Mouse (Mus musculus) liver, postnatal 0 days (tissue): ENCODE results near the gene Zfp536. TPM values are rescaled to one million over a fixed set of nuclear protein-coding genes. Genes with fewer than 3 reads are reported as not detected.
"Not testable (repeated sequence)": the region's sequence is repeated elsewhere in the genome, so short reads cannot be mapped to it uniquely, and the experiment has no call there.

ENCODE experiments used
- ATAC-seq: fragments of 200-750 bp; cut with Nextera tagmentation; 2 replicates; pipeline ENCODE4 v1.8.0; 2017; ENCODE audit warnings: mild to moderate bottlenecking, moderate library complexity
- DNase-seq: peaks from one replicate; pipeline ENCODE4 v3.0.0-alpha.2; 2016
- H3K27ac ChIP-seq: fragments of 300-500 bp; sonication (generic); 2 replicates; pipeline ENCODE4 v1.5.1; 2014; ENCODE audit warnings: antibody characterized with exemption, moderate library complexity, mild to moderate bottlenecking, low read depth
- H3K27me3 ChIP-seq: fragments of 300-500 bp; sonication (generic); 2 replicates; pipeline ENCODE4 v1.6.1; 2014; ENCODE audit warnings: low read length, control low read depth, mixed read lengths; ENCODE audit not compliant: insufficient read depth
- H3K36me3 ChIP-seq: fragments of 300-500 bp; sonication (generic); replicated peaks from 2 replicates; pipeline ENCODE4 v1.6.1; 2014; ENCODE audit warnings: mild to moderate bottlenecking, control low read depth, low read length, moderate library complexity, mixed read lengths; ENCODE audit not compliant: insufficient read depth
- H3K4me1 ChIP-seq: fragments of 300-500 bp; sonication (generic); 2 replicates; pipeline ENCODE4 v1.6.1; 2014; ENCODE audit warnings: antibody characterized with exemption, mild to moderate bottlenecking, control low read depth; ENCODE audit not compliant: insufficient read depth
- H3K4me2 ChIP-seq: fragments of 300-500 bp; sonication (generic); 2 replicates; pipeline ENCODE4 v1.6.1; 2014; ENCODE audit warnings: low read depth, mild to moderate bottlenecking, low read length, moderate library complexity, mixed read lengths
- H3K4me3 ChIP-seq: fragments of 300-500 bp; sonication (generic); 2 replicates; pipeline ENCODE4 v1.5.1; 2014; ENCODE audit warnings: low read depth, low read length
- H3K9ac ChIP-seq: fragments of 300-500 bp; sonication (generic); replicated peaks from 2 replicates; pipeline ENCODE4 v1.6.1; 2014; ENCODE audit warnings: mild to moderate bottlenecking, moderate library complexity
- H3K9me3 ChIP-seq: fragments of 300-500 bp; sonication (generic); 2 replicates; pipeline ENCODE4 v1.6.1; 2016; ENCODE audit warnings: mild to moderate bottlenecking, control low read depth, low read length, mixed read lengths
- CTCF ChIP-seq: sonication (generic); IDR thresholded peaks from 2 replicates; pipeline ENCODE4 v1.5.1; 2016; ENCODE audit warnings: antibody characterized with exemption, low read depth
- EP300 ChIP-seq: IDR thresholded peaks from 2 replicates; pipeline ENCODE4 v1.6.1; 2016; ENCODE audit warnings: antibody characterized with exemption, low read depth, mild to moderate bottlenecking
- WGBS: fragments of 180-500 bp; shearing (Covaris S2); extraction: QIAGEN DNeasy Blood & Tissue Kit; methylation state at CpG from one replicate; pipeline ENCODE4 v1.1.7; 2014; ENCODE audit not compliant: insufficient replicate concordance; 5-methylcytosine and 5-hydroxymethylcytosine counted together
- polyA plus RNA-seq: library from polyadenylated mRNA; unstranded; fragments of >200 nt; fragmentation: Nextera tagmentation; extraction: Ambion mirVana; gene quantifications from 2 replicates; pipeline ENCODE4 v1.2.1, GENCODE M21; 2015

Gene Zfp536
- polyA plus RNA-seq, 1 experiment from 2014 or later = not detected

GRCm38 (mm10) chr7:37607906-37608305 is 165.5 kb downstream of the Zfp536 start:
- TF ChIP-seq EP300 (no peak), CTCF (no peak)
- H3K9me3 ChIP-seq = no peaks in the 10 kb centered on the region
- no peak for ATAC-seq
- H3K4me2 ChIP-seq = no peak overlapping the region
- H3K27ac ChIP-seq = no peak overlapping the region
- DNase-seq = no peak
- WGBS = 81% methylated on average over 6 of the region's 6 CpGs
- no peaks in the 10 kb centered on the region for H3K27me3 ChIP-seq
- H3K4me1 ChIP-seq = no peaks in the 10 kb centered on the region
- no peak overlapping the region for H3K4me3 ChIP-seq
- H3K36me3 ChIP-seq = no peaks in the 10 kb centered on the region
- no peak overlapping the region for H3K9ac ChIP-seq

DNA sequence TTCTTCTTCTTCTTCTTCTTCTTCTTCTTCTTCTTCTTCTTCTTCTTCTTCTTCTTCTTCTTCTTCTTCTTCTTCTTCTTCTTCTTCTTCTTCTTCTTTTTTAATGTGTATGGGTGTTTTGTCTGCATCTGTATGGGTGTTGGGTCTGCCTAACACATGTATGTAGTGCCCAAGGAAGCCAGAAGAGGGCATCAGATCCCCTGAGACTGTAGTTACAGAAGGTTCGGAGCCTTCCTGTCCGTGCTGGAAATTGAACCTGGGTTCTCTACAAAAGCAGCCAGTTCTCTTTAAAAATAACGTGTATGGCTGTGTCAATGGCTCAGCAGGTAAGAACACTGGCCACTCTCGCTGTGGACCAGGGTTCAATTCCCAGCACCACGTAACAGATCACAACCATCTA is 167.0 kb downstream of the Zfp536 start:
- 74% methylated on average over 5 of the region's 5 CpGs for WGBS
- no peak for DNase-seq
- Histone ChIP-seq H3K27ac (no peak overlapping the region), H3K27me3 (no peaks in the 10 kb centered on the region), H3K4me2 (no peak overlapping the region), H3K4me1 (no peaks in the 10 kb centered on the region), H3K4me3 (no peak overlapping the region), H3K36me3 (no peaks in the 10 kb centered on the region), H3K9ac (no peak overlapping the region), H3K9me3 (no peaks in the 10 kb centered on the region)
- no peak for TF ChIP-seq EP300
- no peak for TF ChIP-seq CTCF
- ATAC-seq = no peak

DNA sequence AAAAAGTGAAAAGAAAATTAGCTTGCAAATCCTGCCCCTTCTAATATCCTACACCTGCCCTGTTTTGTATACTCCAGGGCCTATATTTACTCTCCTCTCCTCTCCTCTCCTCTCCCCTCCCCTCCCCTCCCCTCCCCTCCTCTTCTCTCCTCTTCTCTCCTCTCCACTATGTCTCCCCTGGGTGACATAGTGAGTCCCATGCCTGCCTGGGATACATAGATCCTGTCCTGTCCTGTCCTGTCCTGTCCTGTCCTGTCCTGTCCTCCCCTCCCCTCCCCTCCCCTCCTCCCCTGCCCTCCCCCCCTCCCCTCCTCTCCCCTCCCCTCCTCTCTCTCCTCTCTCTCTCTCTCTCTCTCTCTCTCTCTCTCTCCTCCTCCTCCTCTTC is 169.9 kb downstream of the Zfp536 start:
- not testable (repeated sequence) for DNase-seq, H3K4me2 ChIP-seq, H3K36me3 ChIP-seq, ATAC-seq, H3K4me1 ChIP-seq, H3K27me3 ChIP-seq, H3K4me3 ChIP-seq, H3K27ac ChIP-seq, H3K9ac ChIP-seq, H3K9me3 ChIP-seq

GRCm38 (mm10) chr7:37602871-37603524 is 170.4 kb downstream of the Zfp536 start:
- DNase-seq = no peak
- Histone ChIP-seq H3K27me3 (no peaks in the 10 kb centered on the region), H3K4me1 (no peaks in the 10 kb centered on the region), H3K27ac (no peak overlapping the region), H3K36me3 (no peaks in the 10 kb centered on the region), H3K4me2 (no peak overlapping the region), H3K4me3 (no peak overlapping the region), H3K9ac (no peak overlapping the region), H3K9me3 (no peaks in the 10 kb centered on the region)
- no peak for TF ChIP-seq EP300
- no peak for TF ChIP-seq CTCF
- WGBS = 61% methylated on average over 9 of the region's 9 CpGs
- no peak for ATAC-seq

DNA sequence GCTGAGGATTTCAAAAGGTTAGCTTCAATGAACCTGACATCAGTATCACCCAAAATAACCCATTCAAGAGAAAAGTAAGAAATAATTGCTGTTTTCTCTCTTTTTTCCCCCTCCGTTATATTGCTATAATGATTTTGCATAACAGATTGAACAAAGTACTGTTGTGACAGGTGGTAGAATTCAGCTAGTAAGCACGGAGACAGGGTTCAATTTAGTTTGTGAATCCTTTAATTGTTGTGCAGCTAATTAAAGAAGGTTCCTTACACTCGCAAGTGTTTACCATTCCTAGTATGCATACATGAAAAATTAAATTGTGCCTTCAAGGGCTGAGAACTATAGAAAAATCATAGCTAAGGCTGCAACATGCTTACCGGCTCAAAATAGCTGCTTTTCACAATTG is 173.1 kb downstream of the Zfp536 start:
- no peaks in the 10 kb centered on the region for H3K36me3 ChIP-seq
- H3K9ac ChIP-seq = no peak overlapping the region
- H3K4me3 ChIP-seq = no peak overlapping the region
- no peaks in the 10 kb centered on the region for H3K4me1 ChIP-seq
- TF ChIP-seq EP300 (no peak), CTCF (no peak)
- no peak overlapping the region for H3K4me2 ChIP-seq
- no peaks in the 10 kb centered on the region for H3K27me3 ChIP-seq
- 75% methylated on average over 4 of the region's 4 CpGs for WGBS
- no peak overlapping the region for H3K27ac ChIP-seq
- H3K9me3 ChIP-seq = no peaks in the 10 kb centered on the region
- DNase-seq (no peak), ATAC-seq (no peak)

GRCm38 (mm10) chr7:37594211-37595030 is 179.0 kb downstream of the Zfp536 start:
- ATAC-seq = no peak
- no peak overlapping the region for H3K27ac ChIP-seq
- TF ChIP-seq CTCF (no peak), EP300 (no peak)

More at GRCm38 (mm10) chr7:37594211-37595030, 179.0 kb downstream of the Zfp536 start:
- Histone ChIP-seq H3K9me3 (no peaks in the 10 kb centered on the region), H3K4me1 (no peaks in the 10 kb centered on the region), H3K4me3 (no peak overlapping the region), H3K36me3 (no peaks in the 10 kb centered on the region), H3K27me3 (no peaks in the 10 kb centered on the region), H3K4me2 (no peak overlapping the region), H3K9ac (no peak overlapping the region)
- 51% methylated on average over 12 of the region's 12 CpGs for WGBS
- DNase-seq = no peak
